Mouse (Mus musculus) lung, embryonic 15.5 days (tissue): ENCODE results near the gene 4430402I18Rik. TPM values are rescaled to one million over a fixed set of nuclear protein-coding genes. Genes with fewer than 3 reads are reported as not detected.
A peak's percentile ranks its signal among the peaks of the same experiment; 100 is the strongest.
"Not testable (repeated sequence)": the region's sequence is repeated elsewhere in the genome, so short reads cannot be mapped to it uniquely, and the experiment has no call there.

Experiments used
- ATAC-seq: fragments of 200-750 bp; cut with Nextera tagmentation; 2 replicates; pipeline ENCODE4 v1.8.0; 2017; ENCODE audit warnings: moderate number of reproducible peaks, borderline replicate concordance; ENCODE audit not compliant: low FRiP score, low TSS enrichment; ENCODE audit errors: extremely low read depth
- H3K27ac ChIP-seq: fragments of 300-500 bp; sonication (generic); 2 replicates; pipeline ENCODE4 v1.5.1; 2015; ENCODE audit warnings: moderate library complexity, mild to moderate bottlenecking, inconsistent platforms
- H3K27me3 ChIP-seq: fragments of 300-500 bp; sonication (generic); 2 replicates; pipeline ENCODE4 v1.6.1; 2015; ENCODE audit warnings: inconsistent platforms
- H3K36me3 ChIP-seq: fragments of 300-500 bp; sonication (generic); 2 replicates; pipeline ENCODE4 v1.6.1; 2015; ENCODE audit warnings: inconsistent platforms
- H3K4me1 ChIP-seq: fragments of 300-500 bp; sonication (generic); 2 replicates; pipeline ENCODE4 v1.6.1; 2015; ENCODE audit warnings: inconsistent platforms
- H3K4me2 ChIP-seq: fragments of 300-500 bp; sonication (generic); 2 replicates; pipeline ENCODE4 v1.6.1; 2015; ENCODE audit warnings: inconsistent platforms, mild to moderate bottlenecking, moderate library complexity
- H3K4me3 ChIP-seq: fragments of 300-500 bp; sonication (generic); 2 replicates; pipeline ENCODE4 v1.5.1; 2015; ENCODE audit warnings: mild to moderate bottlenecking, inconsistent platforms
- H3K9ac ChIP-seq: fragments of 300-500 bp; sonication (generic); 2 replicates; pipeline ENCODE4 v1.6.1; 2015; ENCODE audit warnings: inconsistent platforms
- H3K9me3 ChIP-seq: fragments of 300-500 bp; sonication (generic); 2 replicates; pipeline ENCODE4 v1.6.1; 2016; ENCODE audit warnings: inconsistent platforms
- WGBS: fragments of 180-500 bp; shearing (Covaris S2); methylation state at CpG from one replicate; pipeline ENCODE4 v1.1.7; 2015; 5-methylcytosine and 5-hydroxymethylcytosine counted together
- polyA plus RNA-seq: library from polyadenylated mRNA; unstranded; fragments of >200 nt; fragmentation: Nextera tagmentation; extraction: Ambion mirVana; gene quantifications from 2 replicates; pipeline ENCODE4 v1.2.1, GENCODE M21; 2015

4430402I18Rik gene
- 1.9 and 3.2 TPM in 2 replicates for polyA plus RNA-seq

GRCm38 (mm10) chr19:28967652-28968051 is at the start of gene 4430402I18Rik:
TSS of gene 4430402I18Rik (minus strand) at chr19:28967800.
- Histone ChIP-seq H3K4me2 (no peak within 1 kb of the TSS; the same call in 1 of the 2 replicates), H3K36me3 (no peaks in the 10 kb centered on the region), H3K9me3 (no peaks in the 10 kb centered on the region), H3K9ac (no peak within 1 kb of the TSS), H3K4me1 (peaks cover 16% of the 10 kb centered on the region), H3K27ac (no peak within 1 kb of the TSS), H3K4me3 (no peak within 1 kb of the TSS), H3K27me3 (no peaks in the 10 kb centered on the region)
- WGBS, result 6% methylated on average over 11 of the region's 11 CpGs
- peak; percentile 58; the same call in 1 of the 2 replicates for ATAC-seq

DNA sequence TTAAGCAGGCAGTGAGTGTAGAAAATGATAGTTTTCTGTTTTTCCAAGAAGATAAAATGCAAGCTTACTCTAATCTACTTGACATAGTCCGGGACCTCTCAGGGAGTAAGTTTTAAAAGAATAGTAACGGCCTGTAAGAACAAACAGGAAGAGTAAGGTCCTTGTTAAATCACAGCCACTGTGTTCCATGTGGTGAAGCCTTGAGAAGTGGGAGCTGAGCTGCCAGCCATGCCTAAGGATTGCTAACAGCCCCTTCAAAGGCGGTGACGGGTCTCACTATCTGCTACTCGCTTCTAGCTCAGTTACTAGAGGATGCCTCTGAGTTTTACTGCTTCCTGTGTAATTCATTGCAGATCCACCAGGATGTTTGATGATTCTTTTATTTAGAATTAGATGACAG is 49.2 kb upstream of the 4430402I18Rik start:
- WGBS, result 62% methylated on average over 5 of the region's 5 CpGs
- H3K4me3 ChIP-seq, result no peak overlapping the region
- no peak overlapping the region for H3K9ac ChIP-seq
- H3K4me2 ChIP-seq, result no peak overlapping the region
- H3K27me3 ChIP-seq, result no peaks in the 10 kb centered on the region
- no peak for ATAC-seq
- no peaks in the 10 kb centered on the region for H3K4me1 ChIP-seq
- peaks cover 59% of the 10 kb centered on the region for H3K36me3 ChIP-seq
- H3K9me3 ChIP-seq, result no peaks in the 10 kb centered on the region
- H3K27ac ChIP-seq, result no peak overlapping the region

DNA sequence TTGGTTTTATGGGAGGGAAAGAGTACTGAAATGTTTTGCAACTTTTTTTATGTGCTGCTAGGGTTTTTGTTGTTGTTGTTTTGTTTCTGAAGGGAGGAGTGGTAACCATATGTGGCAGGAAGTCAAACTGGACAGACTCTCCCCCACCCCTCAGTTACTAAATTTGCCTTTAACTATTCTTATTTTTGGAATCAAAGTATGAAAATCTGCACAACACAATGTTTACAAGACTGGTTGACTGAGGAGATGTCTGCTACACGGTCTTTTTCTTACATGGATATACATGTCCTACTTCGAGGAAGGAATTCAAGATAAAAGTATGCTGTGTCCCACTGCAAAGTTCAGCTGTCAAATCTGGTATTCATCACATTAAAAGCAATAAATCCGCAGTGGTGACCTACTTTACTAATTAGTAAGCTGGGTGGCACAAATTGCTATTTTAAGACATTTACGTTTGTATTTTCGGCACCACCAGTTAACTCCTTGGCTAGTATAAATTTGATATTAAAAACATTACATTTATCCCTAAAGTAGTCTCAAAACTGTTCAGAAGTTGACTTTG is 48.7 kb upstream of the 4430402I18Rik start:
- WGBS, result 77% methylated on average over 5 of the region's 5 CpGs
- no peaks in the 10 kb centered on the region for H3K4me1 ChIP-seq
- no peak overlapping the region for H3K4me2 ChIP-seq
- H3K9me3 ChIP-seq, result no peaks in the 10 kb centered on the region
- H3K9ac ChIP-seq, result no peak overlapping the region
- H3K36me3 ChIP-seq, result peaks cover 59% of the 10 kb centered on the region
- H3K27ac ChIP-seq, result no peak overlapping the region
- ATAC-seq, result no peak
- no peaks in the 10 kb centered on the region for H3K27me3 ChIP-seq
- H3K4me3 ChIP-seq, result no peak overlapping the region

DNA sequence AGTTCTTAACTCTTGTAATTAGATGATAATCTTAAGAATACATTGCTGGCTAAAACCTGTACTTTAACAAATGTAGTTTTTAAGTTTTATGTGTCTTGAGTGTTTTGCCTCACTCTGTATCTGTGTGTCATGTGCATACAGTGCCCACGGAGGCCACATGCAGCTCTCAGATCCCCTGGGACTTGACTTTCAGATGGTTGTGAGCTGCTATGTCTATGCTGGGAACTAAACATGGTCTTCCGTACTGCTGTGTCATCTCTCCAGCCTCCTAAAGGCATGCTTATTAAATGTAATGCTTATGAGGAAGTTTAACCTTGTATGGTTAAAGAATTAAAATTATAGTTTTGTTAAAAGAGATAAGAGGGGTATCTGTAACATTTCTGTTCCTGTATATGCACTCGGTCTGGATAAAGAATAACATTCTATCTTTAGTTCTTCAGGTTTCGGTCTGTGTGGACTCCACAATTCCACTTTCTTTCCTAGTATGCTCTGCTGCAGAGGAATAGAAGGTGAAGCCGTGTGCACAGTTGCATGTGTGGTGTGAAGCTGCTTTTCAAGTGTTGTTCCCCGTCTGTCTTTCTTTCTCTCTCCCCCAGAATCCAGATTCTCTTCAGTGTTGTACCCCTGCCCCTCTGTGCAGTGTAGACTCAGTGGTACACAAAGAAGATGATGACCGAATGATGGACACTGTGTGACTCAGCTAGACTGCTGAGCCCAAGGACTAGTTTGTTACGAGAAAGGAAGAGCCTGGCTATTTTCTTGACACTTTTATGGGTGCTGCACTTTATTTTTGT is 48.0 kb upstream of the 4430402I18Rik start:
- no peak overlapping the region for H3K4me3 ChIP-seq
- H3K27ac ChIP-seq, result no peak overlapping the region
- no peak overlapping the region for H3K9ac ChIP-seq
- 88% methylated on average over 8 of the region's 8 CpGs for WGBS
- no peaks in the 10 kb centered on the region for H3K4me1 ChIP-seq
- H3K4me2 ChIP-seq, result no peak overlapping the region
- H3K36me3 ChIP-seq, result peaks cover 63% of the 10 kb centered on the region
- H3K27me3 ChIP-seq, result no peaks in the 10 kb centered on the region
- no peaks in the 10 kb centered on the region for H3K9me3 ChIP-seq
- no peak for ATAC-seq

DNA sequence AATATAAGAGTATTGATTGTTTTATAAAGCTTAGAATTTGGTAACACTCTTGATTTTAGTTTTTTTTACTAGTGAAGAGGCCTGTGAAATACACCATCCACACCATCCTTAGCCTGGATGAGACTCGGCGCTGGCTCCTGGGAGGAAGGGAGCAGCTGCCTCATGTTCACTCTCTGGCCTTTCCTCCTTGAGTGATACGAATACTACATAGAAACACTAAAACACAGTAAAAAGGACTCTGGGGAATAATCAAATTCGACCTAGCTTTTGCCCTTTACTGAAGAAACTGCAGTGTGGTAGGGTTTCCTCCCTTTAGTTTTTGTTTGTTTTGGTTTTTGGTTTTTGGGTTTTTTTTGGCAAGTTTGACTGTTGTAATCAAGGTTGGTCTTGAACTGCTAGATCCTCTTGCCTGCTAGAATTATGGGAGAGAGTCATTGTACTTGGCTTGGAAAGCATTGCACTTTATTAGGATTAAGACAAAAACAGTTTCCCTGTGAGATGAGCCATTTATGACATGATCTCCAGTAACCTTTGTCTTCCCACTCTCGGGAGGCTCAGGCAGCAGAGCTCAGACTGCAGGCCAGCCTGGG is 47.0 kb upstream of the 4430402I18Rik start:
- H3K9ac ChIP-seq, result no peak overlapping the region
- peaks cover 56% of the 10 kb centered on the region for H3K36me3 ChIP-seq
- H3K9me3 ChIP-seq, result no peaks in the 10 kb centered on the region
- no peak overlapping the region for H3K4me3 ChIP-seq
- no peak overlapping the region for H3K4me2 ChIP-seq
- WGBS, result 85% methylated on average over 5 of the region's 5 CpGs
- no peak overlapping the region for H3K27ac ChIP-seq
- H3K27me3 ChIP-seq, result no peaks in the 10 kb centered on the region
- H3K4me1 ChIP-seq, result no peaks in the 10 kb centered on the region
- no peak for ATAC-seq

GRCm38 (mm10) chr19:29011355-29011990 is 43.9 kb upstream of the 4430402I18Rik start:
- no peak overlapping the region for H3K4me2 ChIP-seq
- no peaks in the 10 kb centered on the region for H3K27me3 ChIP-seq
- H3K4me3 ChIP-seq, result no peak overlapping the region
- no peak for ATAC-seq
- H3K9me3 ChIP-seq, result no peaks in the 10 kb centered on the region
- H3K4me1 ChIP-seq, result no peaks in the 10 kb centered on the region
- 90% methylated on average over 12 of the region's 12 CpGs for WGBS
- no peak overlapping the region for H3K27ac ChIP-seq
- peaks cover 67% of the 10 kb centered on the region for H3K36me3 ChIP-seq
- no peak overlapping the region for H3K9ac ChIP-seq

- Histone ChIP-seq H3K4me3 (no peak overlapping the region), H3K4me1 (no peaks in the 10 kb centered on the region), H3K27ac (no peak overlapping the region), H3K27me3 (no peaks in the 10 kb centered on the region), H3K9me3 (no peaks in the 10 kb centered on the region), H3K36me3 (peaks cover 58% of the 10 kb centered on the region), H3K9ac (no peak overlapping the region), H3K4me2 (no peak overlapping the region)
- WGBS, result 95% methylated on average over 11 of the region's 11 CpGs
- no peak for ATAC-seq
Observed at GRCm38 (mm10) chr19:29009046-29009445, 41.4 kb upstream of the 4430402I18Rik start.

DNA sequence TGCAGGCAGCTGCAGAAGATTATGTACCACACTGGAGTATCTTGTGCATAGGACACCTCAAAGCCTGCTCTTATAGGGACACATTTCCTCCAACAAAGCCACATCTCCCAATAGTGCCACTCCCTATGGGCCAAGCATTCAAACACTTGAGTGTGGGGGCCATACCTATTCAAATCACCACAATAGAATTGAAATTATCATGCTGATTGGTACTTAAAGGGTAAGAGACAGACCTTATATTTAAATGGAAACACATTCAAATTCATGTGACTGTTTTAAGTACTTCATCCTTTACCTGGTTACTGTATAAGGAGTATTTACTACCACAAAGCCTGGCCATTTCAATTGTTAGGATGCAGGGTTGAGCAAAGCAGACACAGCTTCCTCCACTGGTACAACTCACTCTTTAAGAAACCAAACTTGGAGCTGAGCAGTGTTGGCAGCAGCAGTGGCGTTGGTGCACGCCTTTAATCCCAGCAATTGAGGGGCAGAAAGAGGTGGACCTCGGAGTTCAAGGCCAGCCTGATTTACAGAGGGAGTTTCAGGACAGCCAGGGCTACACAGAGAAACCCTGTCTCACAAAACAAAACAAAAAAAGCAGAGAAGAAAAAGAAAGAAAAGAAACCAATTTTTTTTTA is 40.6 kb upstream of the 4430402I18Rik start:
- Histone ChIP-seq H3K27me3 (no peaks in the 10 kb centered on the region), H3K27ac (no peak overlapping the region), H3K4me2 (no peak overlapping the region), H3K36me3 (peaks cover 53% of the 10 kb centered on the region), H3K9me3 (no peaks in the 10 kb centered on the region), H3K9ac (no peak overlapping the region), H3K4me1 (no peaks in the 10 kb centered on the region), H3K4me3 (no peak overlapping the region)
- 84% methylated on average over 3 of the region's 3 CpGs for WGBS
- ATAC-seq, result no peak

GRCm38 (mm10) chr19:29000321-29000720 is 32.7 kb upstream of the 4430402I18Rik start:
- H3K4me3 ChIP-seq, H3K9me3 ChIP-seq, H3K27ac ChIP-seq, H3K4me2 ChIP-seq, H3K9ac ChIP-seq, H3K27me3 ChIP-seq, ATAC-seq, H3K4me1 ChIP-seq: not testable (repeated sequence)
- H3K36me3 ChIP-seq, result peaks cover 34% of the 10 kb centered on the region
- 95% methylated on average over 16 of the region's 16 CpGs for WGBS

GRCm38 (mm10) chr19:28997976-28998630 is 30.5 kb upstream of the 4430402I18Rik start:
- H3K27me3 ChIP-seq, result no peaks in the 10 kb centered on the region
- no peaks in the 10 kb centered on the region for H3K4me1 ChIP-seq
- H3K4me3 ChIP-seq, result no peak overlapping the region
- no peak overlapping the region for H3K9ac ChIP-seq
- no peak overlapping the region for H3K27ac ChIP-seq
- 81% methylated on average over 4 of the region's 4 CpGs for WGBS
- H3K36me3 ChIP-seq, result peaks cover 50% of the 10 kb centered on the region
- ATAC-seq, result no peak
- no peaks in the 10 kb centered on the region for H3K9me3 ChIP-seq
- H3K4me2 ChIP-seq, result no peak overlapping the region

DNA sequence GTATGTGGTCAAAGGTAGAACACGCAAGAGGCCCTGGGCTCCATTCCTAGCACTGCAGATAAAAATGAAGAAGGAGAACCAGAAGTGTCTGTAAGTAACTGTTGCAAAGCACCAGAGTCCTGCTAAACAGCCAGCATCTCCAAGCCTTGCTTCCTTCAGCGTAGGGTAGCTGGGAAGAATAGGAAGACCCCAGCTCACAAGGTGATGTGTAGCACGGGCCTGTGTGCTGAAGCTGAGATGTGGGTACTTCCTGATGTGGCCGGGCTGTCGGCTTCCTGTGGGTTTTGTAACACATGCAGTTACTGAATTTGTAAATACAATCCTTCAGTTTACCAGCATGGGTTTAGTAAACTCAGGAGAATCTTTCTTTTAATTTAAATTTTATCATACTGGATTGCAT is 27.8 kb upstream of the 4430402I18Rik start:
- ATAC-seq, result no peak
- no peak overlapping the region for H3K27ac ChIP-seq

More for the DNA sequence above, 27.8 kb upstream of the 4430402I18Rik start:
- Histone ChIP-seq H3K4me1 (peaks cover 10% of the 10 kb centered on the region; the same call in 1 of the 2 replicates), H3K4me3 (no peak overlapping the region), H3K9ac (no peak overlapping the region), H3K36me3 (peaks cover 39% of the 10 kb centered on the region), H3K27me3 (no peaks in the 10 kb centered on the region), H3K9me3 (no peaks in the 10 kb centered on the region), H3K4me2 (no peak overlapping the region)
- WGBS, result 82% methylated on average over 5 of the region's 5 CpGs
